Mouse (Mus musculus) retina, adult 2 months (tissue): ENCODE measurements around the gene Ipo7.

Source experiments
- DNase-seq: peaks from one replicate; pipeline ENCODE4 v3.0.0-alpha.2; 2012; ENCODE audit warnings: low read depth, low spot score

The Ipo7 gene

GRCm38 (mm10) chr7:110100854-110101253, 82.8 kb downstream of the Ipo7 start:
- DNase-seq: no peak

- no peak for DNase-seq
These were observed 83.2 kb downstream of the Ipo7 start for GRCm38 (mm10) chr7:110101266-110101665.

- no peak for DNase-seq
These were observed 87.0 kb downstream of the Ipo7 start for GRCm38 (mm10) chr7:110105041-110105440.
